Mouse (Mus musculus): Measurements from ENCODE around the gene Tmc6.

GRCm38 (mm10) chr11:117731470-117731869, 50.5 kb downstream of the Tmc6 start:
- TF ChIP-seq POLR2A (IDR thresholded peaks at IDR 0.05; ENCODE audit: borderline replicate concordance, extremely low read depth, low read depth, low read length) (no peak), CTCF (IDR thresholded peaks at IDR 0.05; ENCODE audit: insufficient read depth, low read length) (no peak)
